Mouse (Mus musculus): Measurements from ENCODE around the gene Tead1. TPM values are rescaled to one million over a fixed set of nuclear protein-coding genes. Genes with fewer than 3 reads are reported as not detected.
A peak's percentile ranks its signal among the peaks of the same experiment; 100 is the strongest.

The Tead1 gene
- polyA plus RNA-seq, 1 experiment from 2014 or later = 32.3 TPM

- no peaks in the 10 kb centered on the region for H3K36me3 ChIP-seq
- no peak overlapping the region for H3K4me2 ChIP-seq
- H3K4me1 ChIP-seq (replicated peaks) = peaks cover 60% of the 10 kb centered on the region
- H3K4me3 ChIP-seq = no peak overlapping the region
- H3K27ac ChIP-seq = peak overlapping the region; percentile 80; the same call in 1 of the 2 replicates
- H3K9ac ChIP-seq = no peak overlapping the region
- 40% methylated on average over 6 of the region's 6 CpGs for WGBS
- no peaks in the 10 kb centered on the region for H3K27me3 ChIP-seq
- no peak for ATAC-seq (replicated peaks; ENCODE audit: insufficient number of reproducible peaks, insufficient read depth, low FRiP score, low read depth)
- H3K9me3 ChIP-seq (replicated peaks) = no peaks in the 10 kb centered on the region
These were observed 101.8 kb downstream of the Tead1 start for GRCm38 (mm10) chr7:112780910-112781309.

DNA sequence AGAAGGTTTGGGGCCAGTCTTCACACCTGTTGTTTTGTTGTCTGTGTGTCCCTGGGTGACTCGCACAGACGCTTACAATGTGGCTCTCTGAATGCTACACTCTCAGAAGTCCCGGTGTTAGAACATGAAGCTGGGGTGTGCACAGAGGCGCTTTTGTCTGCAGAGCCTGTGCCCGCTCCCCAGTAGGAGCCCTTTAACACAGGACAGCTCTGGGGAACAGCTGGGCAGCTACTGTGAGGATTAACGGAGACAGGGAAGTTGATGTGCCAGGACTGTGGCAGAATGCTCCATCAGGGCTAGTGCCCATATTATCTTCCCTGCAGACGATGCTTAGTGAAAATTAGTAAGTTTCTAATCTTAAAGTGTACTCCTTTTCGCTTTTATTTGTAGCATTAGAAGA is 102.9 kb downstream of the Tead1 start:
- Histone ChIP-seq H3K36me3 (no peaks in the 10 kb centered on the region), H3K27ac (no peak overlapping the region), H3K4me3 (no peak overlapping the region), H3K4me1 (replicated peaks) (peaks cover 60% of the 10 kb centered on the region), H3K9me3 (replicated peaks) (no peaks in the 10 kb centered on the region), H3K9ac (no peak overlapping the region), H3K27me3 (no peaks in the 10 kb centered on the region), H3K4me2 (no peak overlapping the region)
- 81% methylated on average over 8 of the region's 8 CpGs for WGBS
- ATAC-seq (replicated peaks; ENCODE audit: insufficient number of reproducible peaks, insufficient read depth, low FRiP score, low read depth) = no peak

- Histone ChIP-seq H3K9ac (no peak overlapping the region), H3K27me3 (no peaks in the 10 kb centered on the region), H3K4me2 (no peak overlapping the region), H3K27ac (no peak overlapping the region), H3K4me1 (replicated peaks) (peaks cover 61% of the 10 kb centered on the region), H3K9me3 (replicated peaks) (no peaks in the 10 kb centered on the region), H3K4me3 (no peak overlapping the region), H3K36me3 (no peaks in the 10 kb centered on the region)
- WGBS = 89% methylated on average over 3 of the region's 3 CpGs
- ATAC-seq (replicated peaks; ENCODE audit: insufficient number of reproducible peaks, insufficient read depth, low FRiP score, low read depth) = no peak
These were observed 105.2 kb downstream of the Tead1 start for GRCm38 (mm10) chr7:112784278-112784677.

GRCm38 (mm10) chr7:112785271-112785670 is 106.2 kb downstream of the Tead1 start:
- Histone ChIP-seq H3K4me2 (no peak overlapping the region), H3K4me3 (no peak overlapping the region), H3K27ac (no peak overlapping the region), H3K27me3 (no peaks in the 10 kb centered on the region), H3K36me3 (no peaks in the 10 kb centered on the region), H3K9ac (no peak overlapping the region), H3K4me1 (replicated peaks) (peaks cover 57% of the 10 kb centered on the region), H3K9me3 (replicated peaks) (no peaks in the 10 kb centered on the region)
- ATAC-seq (replicated peaks; ENCODE audit: insufficient number of reproducible peaks, insufficient read depth, low FRiP score, low read depth) = no peak
- WGBS = 65% methylated on average over 7 of the region's 7 CpGs

DNA sequence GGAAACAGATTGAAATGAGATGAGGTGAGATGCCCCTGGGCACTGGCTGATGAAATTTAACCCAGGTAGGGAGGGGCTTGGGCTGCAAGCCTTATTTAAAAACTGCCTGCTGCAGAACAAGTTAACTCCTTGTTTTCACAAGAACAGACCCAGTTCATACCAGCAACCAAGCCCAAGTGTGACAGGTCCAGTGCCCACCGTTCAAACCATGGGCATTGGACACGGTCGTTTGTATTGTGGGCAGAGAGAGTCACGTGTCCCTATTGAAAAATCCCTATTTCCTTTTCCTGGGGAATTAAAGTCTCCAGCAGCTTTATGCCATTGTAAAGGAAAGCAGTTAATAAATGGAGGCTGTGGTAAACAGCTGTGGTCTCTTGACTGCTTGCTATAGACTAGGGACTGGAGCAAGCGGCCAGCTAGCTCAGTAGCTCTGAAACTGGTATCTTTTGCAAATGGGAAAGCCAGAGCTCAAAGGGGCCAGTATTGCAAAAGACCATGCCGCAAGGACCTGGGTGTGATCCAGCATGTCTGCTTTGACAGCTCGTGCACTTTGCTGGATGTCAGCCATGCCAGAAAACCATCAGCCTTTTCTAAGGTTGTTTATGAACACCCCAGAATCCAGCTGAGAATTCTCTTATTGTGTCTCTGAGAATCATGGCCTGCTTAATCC is 107.6 kb downstream of the Tead1 start:
- no peak for ATAC-seq (replicated peaks; ENCODE audit: insufficient number of reproducible peaks, insufficient read depth, low FRiP score, low read depth)

DNA sequence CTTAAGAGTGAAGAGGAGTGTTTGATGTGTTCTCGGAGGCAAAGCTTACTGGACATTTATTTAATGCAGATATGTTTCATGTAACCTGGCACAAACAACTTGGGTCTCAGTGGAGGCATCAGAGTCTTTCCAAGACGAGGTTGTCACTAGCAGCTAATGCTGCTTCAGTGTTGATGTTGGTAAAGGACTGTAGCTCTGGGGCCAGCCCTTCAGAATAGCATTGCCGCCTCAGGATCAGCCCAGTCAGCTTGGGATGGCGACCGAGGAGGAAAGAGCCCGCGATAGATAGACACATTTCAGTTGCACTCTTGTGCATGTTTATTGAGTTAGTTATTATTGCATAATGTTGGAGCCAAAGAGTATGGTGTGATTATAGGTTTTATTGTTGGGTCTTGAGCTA is 108.2 kb downstream of the Tead1 start:
- Histone ChIP-seq H3K27me3 (no peaks in the 10 kb centered on the region), H3K9ac (no peak overlapping the region), H3K4me1 (replicated peaks) (peaks cover 50% of the 10 kb centered on the region), H3K36me3 (no peaks in the 10 kb centered on the region), H3K4me3 (no peak overlapping the region), H3K27ac (peak overlapping the region; percentile 40), H3K4me2 (no peak overlapping the region), H3K9me3 (replicated peaks) (no peaks in the 10 kb centered on the region)
- 68% methylated on average over 7 of the region's 7 CpGs for WGBS
- no peak for ATAC-seq (replicated peaks; ENCODE audit: insufficient number of reproducible peaks, insufficient read depth, low FRiP score, low read depth)

More for the DNA sequence above, 107.6 kb downstream of the Tead1 start:
- 46% methylated on average over 7 of the region's 7 CpGs for WGBS
- H3K9me3 ChIP-seq (replicated peaks) = no peaks in the 10 kb centered on the region
- peaks cover 50% of the 10 kb centered on the region for H3K4me1 ChIP-seq (replicated peaks)
- H3K4me2 ChIP-seq = no peak overlapping the region
- H3K9ac ChIP-seq = no peak overlapping the region
- no peak overlapping the region for H3K4me3 ChIP-seq
- H3K27me3 ChIP-seq = no peaks in the 10 kb centered on the region
- peak overlapping the region; percentile 40 for H3K27ac ChIP-seq
- no peaks in the 10 kb centered on the region for H3K36me3 ChIP-seq

DNA sequence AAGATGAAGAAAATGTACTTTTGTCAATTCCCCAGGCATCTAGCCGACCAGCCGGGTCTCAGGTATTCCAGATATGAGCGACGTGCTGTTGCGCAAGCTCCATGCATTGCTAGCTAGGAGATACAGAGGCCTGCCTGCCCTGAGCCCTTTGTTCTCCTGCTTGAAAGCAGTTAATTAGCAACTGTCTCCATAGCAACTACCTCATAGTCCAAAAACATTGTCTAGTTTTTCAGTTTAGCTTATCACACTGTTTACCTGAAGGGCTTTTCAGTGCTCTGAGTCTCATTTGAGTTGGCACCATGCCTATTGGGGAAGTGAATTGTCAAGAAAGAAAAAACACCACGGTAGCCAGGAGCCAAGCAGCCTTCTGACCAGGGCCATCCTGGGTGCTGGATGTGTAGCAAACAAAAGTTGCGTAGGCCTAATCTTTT is 109.2 kb downstream of the Tead1 start:
- no peaks in the 10 kb centered on the region for H3K9me3 ChIP-seq (replicated peaks)
- H3K27ac ChIP-seq = peak overlapping the region; percentile 46
- no peak overlapping the region for H3K4me2 ChIP-seq
- ATAC-seq (replicated peaks; ENCODE audit: insufficient number of reproducible peaks, insufficient read depth, low FRiP score, low read depth) = no peak
- H3K9ac ChIP-seq = no peak overlapping the region
- 32% methylated on average over 7 of the region's 7 CpGs for WGBS
- H3K4me3 ChIP-seq = no peak overlapping the region
- H3K4me1 ChIP-seq (replicated peaks) = peaks cover 54% of the 10 kb centered on the region
- H3K27me3 ChIP-seq = no peaks in the 10 kb centered on the region
- H3K36me3 ChIP-seq = no peaks in the 10 kb centered on the region

- ATAC-seq (replicated peaks; ENCODE audit: insufficient number of reproducible peaks, insufficient read depth, low FRiP score, low read depth) = no peak
- Histone ChIP-seq H3K36me3 (no peaks in the 10 kb centered on the region), H3K4me2 (no peak overlapping the region), H3K4me3 (no peak overlapping the region), H3K27me3 (no peaks in the 10 kb centered on the region), H3K9ac (no peak overlapping the region), H3K27ac (no peak overlapping the region), H3K4me1 (replicated peaks) (peaks cover 67% of the 10 kb centered on the region), H3K9me3 (replicated peaks) (no peaks in the 10 kb centered on the region)
- WGBS = 91% methylated on average over 4 of the region's 4 CpGs
These were observed 110.6 kb downstream of the Tead1 start for GRCm38 (mm10) chr7:112789693-112790092.

DNA sequence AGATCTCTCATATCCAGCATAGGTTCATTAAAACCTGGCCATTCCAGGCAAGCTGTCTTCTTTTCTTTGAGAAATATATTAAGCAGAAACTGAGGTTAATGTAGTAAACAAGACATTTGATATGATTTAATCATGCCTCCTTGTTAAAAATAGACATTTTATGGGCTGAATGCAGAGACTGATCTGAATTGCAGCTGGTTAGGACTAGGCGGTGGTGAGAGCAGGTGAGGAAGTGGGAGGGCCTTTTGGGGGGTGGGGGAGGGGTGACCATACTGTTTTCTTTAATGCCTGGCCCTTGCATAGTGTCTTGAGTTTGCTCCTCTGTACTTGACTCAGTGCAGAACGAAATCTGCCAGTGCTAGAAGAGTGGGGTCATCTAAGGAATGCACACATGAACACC is 111.2 kb downstream of the Tead1 start:
- no peak for ATAC-seq (replicated peaks; ENCODE audit: insufficient number of reproducible peaks, insufficient read depth, low FRiP score, low read depth)
- H3K36me3 ChIP-seq = no peaks in the 10 kb centered on the region
- no peak overlapping the region for H3K4me3 ChIP-seq
- H3K4me2 ChIP-seq = no peak overlapping the region
- H3K9ac ChIP-seq = no peak overlapping the region
- WGBS = 41% methylated on average over 2 of the region's 2 CpGs
- no peak overlapping the region for H3K27ac ChIP-seq
- peaks cover 70% of the 10 kb centered on the region for H3K4me1 ChIP-seq (replicated peaks)
- H3K27me3 ChIP-seq = no peaks in the 10 kb centered on the region
- H3K9me3 ChIP-seq (replicated peaks) = no peaks in the 10 kb centered on the region

- Histone ChIP-seq H3K4me2 (no peak overlapping the region), H3K27me3 (no peaks in the 10 kb centered on the region), H3K9me3 (replicated peaks) (no peaks in the 10 kb centered on the region), H3K27ac (no peak overlapping the region), H3K4me1 (replicated peaks) (peaks cover 53% of the 10 kb centered on the region), H3K4me3 (no peak overlapping the region), H3K9ac (no peak overlapping the region), H3K36me3 (no peaks in the 10 kb centered on the region)
- WGBS = 91% methylated on average over 6 of the region's 6 CpGs
- no peak for ATAC-seq (replicated peaks; ENCODE audit: insufficient number of reproducible peaks, insufficient read depth, low FRiP score, low read depth)
These were observed 113.6 kb downstream of the Tead1 start for GRCm38 (mm10) chr7:112792679-112793078.

DNA sequence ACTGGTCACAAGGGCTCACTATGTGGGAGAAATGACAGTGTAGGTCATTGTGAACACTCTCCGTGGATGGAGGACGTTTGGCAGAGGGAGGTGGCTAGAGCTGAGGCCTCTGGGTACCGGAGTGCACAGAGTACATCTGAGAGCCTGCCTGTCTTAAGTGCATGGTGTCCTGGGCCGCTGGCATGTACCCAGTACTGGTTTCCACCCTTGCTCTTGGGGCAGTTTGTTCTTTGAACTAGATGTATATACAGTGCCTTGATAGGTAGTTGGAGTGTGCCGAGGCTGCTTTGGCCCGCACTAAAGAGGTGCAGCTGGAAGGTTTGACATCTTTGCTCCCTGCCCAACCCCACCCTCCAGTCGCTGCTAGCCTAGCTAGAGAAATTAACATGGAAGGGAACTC is 114.8 kb downstream of the Tead1 start:
- 0 out of 2 replicates have a peak, but pooled peaks have one; percentile 57 for ATAC-seq (replicated peaks; ENCODE audit: insufficient number of reproducible peaks, insufficient read depth, low FRiP score, low read depth)
- Histone ChIP-seq H3K9me3 (replicated peaks) (no peaks in the 10 kb centered on the region), H3K4me2 (no peak overlapping the region), H3K4me1 (replicated peaks) (peaks cover 44% of the 10 kb centered on the region), H3K4me3 (no peak overlapping the region), H3K36me3 (no peaks in the 10 kb centered on the region), H3K9ac (no peak overlapping the region), H3K27me3 (no peaks in the 10 kb centered on the region), H3K27ac (peak overlapping the region; percentile 56)
- 37% methylated on average over 7 of the region's 7 CpGs for WGBS

DNA sequence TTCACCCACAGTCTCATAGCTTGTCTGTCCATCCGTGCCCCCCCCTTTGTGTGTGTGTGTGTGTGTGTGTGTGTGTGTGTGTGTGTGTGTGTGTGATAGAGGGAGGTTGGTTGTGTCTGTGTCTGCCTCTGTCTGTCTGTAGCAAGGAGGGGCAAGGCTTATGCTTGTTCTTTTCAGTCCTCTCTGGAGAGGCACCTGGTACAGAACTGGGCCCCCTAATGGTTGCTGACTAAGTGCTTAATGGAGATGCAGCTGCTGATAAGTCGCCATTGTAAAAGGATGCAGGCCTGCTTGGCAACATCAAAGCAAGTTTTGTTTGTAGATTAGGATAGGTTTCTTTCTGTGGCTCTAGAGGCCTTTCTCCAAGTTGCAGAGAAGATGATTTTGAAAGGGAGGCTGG is 115.4 kb downstream of the Tead1 start:
- Histone ChIP-seq H3K9me3 (replicated peaks) (no peaks in the 10 kb centered on the region), H3K4me1 (replicated peaks) (peaks cover 43% of the 10 kb centered on the region), H3K4me3 (no peak overlapping the region), H3K27me3 (no peaks in the 10 kb centered on the region), H3K9ac (no peak overlapping the region), H3K4me2 (no peak overlapping the region), H3K27ac (peak overlapping the region; percentile 56), H3K36me3 (no peaks in the 10 kb centered on the region)
- ATAC-seq (replicated peaks; ENCODE audit: insufficient number of reproducible peaks, insufficient read depth, low FRiP score, low read depth) = no peak
- WGBS = 18% methylated on average over 2 of the region's 2 CpGs
